Mouse (Mus musculus) midbrain, embryonic 16.5 days (tissue): ENCODE data around the gene Svs1. TPM values are rescaled to one million over a fixed set of nuclear protein-coding genes. Genes with fewer than 3 reads are reported as not detected.

Experiments used
- ATAC-seq: fragments of 200-750 bp; cut with Nextera tagmentation; 2 replicates; pipeline ENCODE4 v1.8.0; 2017; ENCODE audit warnings: moderate TSS enrichment
- H3K27ac ChIP-seq: fragments of 300-500 bp; sonication (generic); 2 replicates; pipeline ENCODE4 v1.5.1; 2014; ENCODE audit warnings: mild to moderate bottlenecking, low read length, mixed read lengths
- H3K27me3 ChIP-seq: fragments of 300-500 bp; sonication (generic); 2 replicates; pipeline ENCODE4 v1.6.1; 2014; ENCODE audit warnings: low read depth, low read length, mixed read lengths; ENCODE audit not compliant: control insufficient read depth, insufficient read depth
- H3K36me3 ChIP-seq: fragments of 300-500 bp; sonication (generic); 2 replicates; pipeline ENCODE4 v1.6.1; 2014; ENCODE audit warnings: mild to moderate bottlenecking, low read length, moderate library complexity, mixed read lengths; ENCODE audit not compliant: control insufficient read depth, insufficient read depth
- H3K4me1 ChIP-seq: fragments of 300-500 bp; sonication (generic); 2 replicates; pipeline ENCODE4 v1.6.1; 2014; ENCODE audit warnings: mild to moderate bottlenecking, low read length, mixed read lengths; ENCODE audit not compliant: control insufficient read depth, insufficient read depth
- H3K4me2 ChIP-seq: fragments of 300-500 bp; sonication (generic); 2 replicates; pipeline ENCODE4 v1.6.1; 2014; ENCODE audit warnings: mild to moderate bottlenecking, low read length, mixed read lengths
- H3K4me3 ChIP-seq: fragments of 300-500 bp; sonication (generic); 2 replicates; pipeline ENCODE4 v1.5.1; 2014; ENCODE audit warnings: low read depth, mild to moderate bottlenecking, low read length, moderate library complexity, mixed read lengths
- H3K9ac ChIP-seq: fragments of 300-500 bp; sonication (generic); 2 replicates; pipeline ENCODE4 v1.6.1; 2014; ENCODE audit warnings: low read depth, low read length, mixed read lengths
- H3K9me3 ChIP-seq: fragments of 300-500 bp; sonication (generic); replicated peaks from 2 replicates; pipeline ENCODE4 v1.6.1; 2014; ENCODE audit warnings: mild to moderate bottlenecking, low read length, mixed read lengths; ENCODE audit not compliant: control insufficient read depth, poor library complexity, severe bottlenecking
- WGBS: fragments of 180-500 bp; shearing (Covaris S2); extraction: QIAGEN DNeasy Blood & Tissue Kit; methylation state at CpG from one replicate; pipeline ENCODE4 v1.1.7; 2014; 5-methylcytosine and 5-hydroxymethylcytosine counted together
- polyA plus RNA-seq: library from polyadenylated mRNA; unstranded; fragments of >200 nt; fragmentation: Nextera tagmentation; extraction: Ambion mirVana; gene quantifications from 2 replicates; pipeline ENCODE4 v1.2.1, GENCODE M21; 2015

Svs1 gene
- polyA plus RNA-seq: not detected in 2 replicates

GRCm38 (mm10) chr6:48986444-48986990 lies at the start of gene Svs1:
TSS of gene Svs1 (plus strand) at chr6:48986861.
- Histone ChIP-seq H3K4me3 (no peak within 1 kb of the TSS), H3K36me3 (no peaks in the 10 kb centered on the region), H3K27ac (no peak within 1 kb of the TSS), H3K4me2 (no peak within 1 kb of the TSS), H3K9me3 (no peaks in the 10 kb centered on the region), H3K27me3 (no peaks in the 10 kb centered on the region), H3K4me1 (no peaks in the 10 kb centered on the region), H3K9ac (no peak within 1 kb of the TSS)
- ATAC-seq: no peak
- 55% methylated on average over 7 of the region's 7 CpGs for WGBS

GRCm38 (mm10) chr6:48949596-48949995 lies 37.1 kb upstream of the Svs1 start:
- ATAC-seq: no peak
- H3K9me3 ChIP-seq: no peaks in the 10 kb centered on the region
- H3K9ac ChIP-seq: no peak overlapping the region
- no peaks in the 10 kb centered on the region for H3K4me1 ChIP-seq
- H3K4me2 ChIP-seq: no peak overlapping the region
- H3K36me3 ChIP-seq: no peaks in the 10 kb centered on the region
- 69% methylated on average over 2 of the region's 2 CpGs for WGBS
- no peak overlapping the region for H3K27ac ChIP-seq
- H3K4me3 ChIP-seq: no peak overlapping the region
- H3K27me3 ChIP-seq: no peaks in the 10 kb centered on the region

- H3K9ac ChIP-seq: no peak overlapping the region
- H3K36me3 ChIP-seq: no peaks in the 10 kb centered on the region
- H3K4me3 ChIP-seq: no peak overlapping the region
- H3K4me2 ChIP-seq: no peak overlapping the region
- H3K27me3 ChIP-seq: no peaks in the 10 kb centered on the region
- no peak for ATAC-seq
- no peak overlapping the region for H3K27ac ChIP-seq
- no peaks in the 10 kb centered on the region for H3K9me3 ChIP-seq
- WGBS: 87% methylated on average over 5 of the region's 5 CpGs
- H3K4me1 ChIP-seq: no peaks in the 10 kb centered on the region
Measured at GRCm38 (mm10) chr6:48950676-48951075, 36.0 kb upstream of the Svs1 start.

- no peaks in the 10 kb centered on the region for H3K9me3 ChIP-seq
- H3K27ac ChIP-seq: no peak overlapping the region
- WGBS: 93% methylated on average over 6 of the region's 6 CpGs
- no peaks in the 10 kb centered on the region for H3K4me1 ChIP-seq
- no peaks in the 10 kb centered on the region for H3K27me3 ChIP-seq
- no peak overlapping the region for H3K4me3 ChIP-seq
- H3K4me2 ChIP-seq: no peak overlapping the region
- H3K36me3 ChIP-seq: no peaks in the 10 kb centered on the region
- H3K9ac ChIP-seq: no peak overlapping the region
- no peak for ATAC-seq
Measured at GRCm38 (mm10) chr6:48951630-48952029, 35.0 kb upstream of the Svs1 start.

GRCm38 (mm10) chr6:48953220-48953619 lies 33.4 kb upstream of the Svs1 start:
- no peak overlapping the region for H3K9ac ChIP-seq
- no peaks in the 10 kb centered on the region for H3K36me3 ChIP-seq
- no peaks in the 10 kb centered on the region for H3K9me3 ChIP-seq
- H3K4me2 ChIP-seq: no peak overlapping the region
- no peaks in the 10 kb centered on the region for H3K27me3 ChIP-seq
- 89% methylated on average over 5 of the region's 5 CpGs for WGBS
- H3K27ac ChIP-seq: no peak overlapping the region
- ATAC-seq: no peak
- no peak overlapping the region for H3K4me3 ChIP-seq
- no peaks in the 10 kb centered on the region for H3K4me1 ChIP-seq

- Histone ChIP-seq H3K27me3 (no peaks in the 10 kb centered on the region), H3K36me3 (no peaks in the 10 kb centered on the region), H3K4me1 (no peaks in the 10 kb centered on the region), H3K9me3 (no peaks in the 10 kb centered on the region), H3K4me2 (no peak overlapping the region), H3K27ac (no peak overlapping the region), H3K9ac (no peak overlapping the region), H3K4me3 (no peak overlapping the region)
- no peak for ATAC-seq
- WGBS: 76% methylated on average over 5 of the region's 5 CpGs
Measured at GRCm38 (mm10) chr6:48954211-48954610, 32.5 kb upstream of the Svs1 start.

- Histone ChIP-seq H3K9ac (no peak overlapping the region), H3K4me2 (no peak overlapping the region), H3K36me3 (no peaks in the 10 kb centered on the region), H3K4me1 (no peaks in the 10 kb centered on the region), H3K27me3 (no peaks in the 10 kb centered on the region), H3K27ac (no peak overlapping the region), H3K4me3 (no peak overlapping the region), H3K9me3 (no peaks in the 10 kb centered on the region)
- 60% methylated on average over 1 of the region's 1 CpGs for WGBS
- no peak for ATAC-seq
Measured at GRCm38 (mm10) chr6:48954946-48955345, 31.7 kb upstream of the Svs1 start.

GRCm38 (mm10) chr6:48956785-48957184 lies 29.9 kb upstream of the Svs1 start:
- Histone ChIP-seq H3K9me3 (no peaks in the 10 kb centered on the region), H3K4me1 (no peaks in the 10 kb centered on the region), H3K27ac (no peak overlapping the region), H3K27me3 (no peaks in the 10 kb centered on the region), H3K36me3 (no peaks in the 10 kb centered on the region), H3K9ac (no peak overlapping the region), H3K4me3 (no peak overlapping the region), H3K4me2 (no peak overlapping the region)
- ATAC-seq: no peak
- WGBS: 89% methylated on average over 4 of the region's 4 CpGs

GRCm38 (mm10) chr6:48958053-48958452 lies 28.6 kb upstream of the Svs1 start:
- Histone ChIP-seq H3K4me2 (no peak overlapping the region), H3K9ac (no peak overlapping the region), H3K36me3 (no peaks in the 10 kb centered on the region), H3K27ac (no peak overlapping the region), H3K27me3 (no peaks in the 10 kb centered on the region), H3K9me3 (no peaks in the 10 kb centered on the region), H3K4me3 (no peak overlapping the region), H3K4me1 (no peaks in the 10 kb centered on the region)
- 35% methylated on average over 1 of the region's 1 CpGs for WGBS
- 0 out of 2 replicates have a peak, but pooled peaks have one; percentile 14 for ATAC-seq
